Mouse (Mus musculus): ENCODE data around the gene Josd2. TPM values are rescaled to one million over a fixed set of nuclear protein-coding genes. Genes with fewer than 3 reads are reported as not detected.

The Josd2 gene
- 60.5 and 65.1 TPM in 2 replicates for polyA plus RNA-seq (2016; fragmentation: Nextera tagmentation; extraction: Ambion mirVana)

DNA sequence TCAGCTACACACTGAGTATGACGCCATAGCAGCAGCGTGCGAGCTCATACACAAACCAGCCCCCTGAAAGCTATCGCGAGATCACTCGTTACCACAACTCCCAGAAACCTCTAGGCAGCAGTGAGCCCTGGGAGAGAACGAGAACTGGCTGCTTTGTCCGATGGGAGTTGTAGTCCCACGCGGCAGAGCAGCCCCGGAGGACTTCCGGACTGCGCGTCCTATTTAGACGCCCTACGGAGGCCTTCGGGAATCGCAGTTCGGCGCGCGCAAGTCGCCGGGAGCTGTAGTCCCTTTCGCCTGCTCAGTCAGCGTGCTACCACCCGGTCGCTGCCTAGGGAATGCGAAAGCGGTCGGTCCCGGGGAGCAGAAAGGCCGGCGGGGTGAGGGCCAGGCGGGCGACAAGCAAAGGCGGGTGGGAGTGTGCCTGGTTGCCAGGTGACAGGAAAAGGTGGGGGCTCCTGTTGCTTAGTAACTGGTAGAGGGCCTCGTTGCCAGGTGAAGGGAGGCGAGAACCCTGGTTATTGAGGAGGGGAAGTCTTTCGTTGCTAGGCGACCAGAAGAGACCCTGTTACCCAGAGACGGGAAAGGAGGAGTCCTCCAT is at the start of gene Josd2:
TSS of gene Josd2 (plus strand) at position 170 of the 601 bp plus-strand sequence.
- WGBS, result under 1% methylated on average over 42 of the region's 42 CpGs
- H3K27me3 ChIP-seq, result no peaks in the 10 kb centered on the region
- ATAC-seq (ENCODE audit: low FRiP score), result peak; percentile 91
- peaks cover 55% of the 10 kb centered on the region for H3K4me1 ChIP-seq
- peak within 1 kb of the TSS; percentile 65 for H3K9ac ChIP-seq
- peak within 1 kb of the TSS; percentile 71 for H3K4me2 ChIP-seq (replicated peaks)
- peak within 1 kb of the TSS; percentile 91 for H3K27ac ChIP-seq
- H3K4me3 ChIP-seq, result peak within 1 kb of the TSS; percentile 50
- peaks cover 10% of the 10 kb centered on the region for H3K36me3 ChIP-seq
- no peaks in the 10 kb centered on the region for H3K9me3 ChIP-seq (replicated peaks)

DNA sequence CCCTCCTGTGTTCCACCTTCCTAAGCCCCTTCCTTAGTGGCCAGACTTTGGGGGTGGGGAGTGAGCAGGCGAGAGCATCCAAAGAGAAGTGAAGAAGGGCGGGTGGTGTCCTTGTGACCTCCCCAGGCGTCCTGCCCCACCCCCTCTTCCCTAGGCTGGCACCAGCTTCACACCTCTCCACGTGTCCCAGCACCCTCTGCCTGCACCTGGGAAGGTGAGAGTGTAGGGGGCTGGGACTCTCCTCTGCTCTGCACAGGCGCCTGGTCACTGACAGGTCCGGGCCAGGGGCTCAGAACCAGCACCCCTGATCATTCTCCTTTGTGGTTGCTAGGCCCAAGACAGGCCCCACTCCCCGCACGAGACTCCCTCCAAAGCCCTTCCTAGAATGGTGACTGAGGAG is 40.1 kb upstream of the Josd2 start:
- 14% methylated on average over 8 of the region's 8 CpGs for WGBS
- Histone ChIP-seq H3K27me3 (peaks cover 11% of the 10 kb centered on the region), H3K4me3 (peak overlapping the region; percentile 78), H3K4me1 (peaks cover 39% of the 10 kb centered on the region), H3K36me3 (no peaks in the 10 kb centered on the region), H3K4me2 (replicated peaks) (peak overlapping the region; percentile 86), H3K9ac (peak overlapping the region; percentile 91), H3K27ac (peak overlapping the region; percentile 100), H3K9me3 (replicated peaks) (no peaks in the 10 kb centered on the region)
- peak; percentile 4 for ATAC-seq (ENCODE audit: low FRiP score)

DNA sequence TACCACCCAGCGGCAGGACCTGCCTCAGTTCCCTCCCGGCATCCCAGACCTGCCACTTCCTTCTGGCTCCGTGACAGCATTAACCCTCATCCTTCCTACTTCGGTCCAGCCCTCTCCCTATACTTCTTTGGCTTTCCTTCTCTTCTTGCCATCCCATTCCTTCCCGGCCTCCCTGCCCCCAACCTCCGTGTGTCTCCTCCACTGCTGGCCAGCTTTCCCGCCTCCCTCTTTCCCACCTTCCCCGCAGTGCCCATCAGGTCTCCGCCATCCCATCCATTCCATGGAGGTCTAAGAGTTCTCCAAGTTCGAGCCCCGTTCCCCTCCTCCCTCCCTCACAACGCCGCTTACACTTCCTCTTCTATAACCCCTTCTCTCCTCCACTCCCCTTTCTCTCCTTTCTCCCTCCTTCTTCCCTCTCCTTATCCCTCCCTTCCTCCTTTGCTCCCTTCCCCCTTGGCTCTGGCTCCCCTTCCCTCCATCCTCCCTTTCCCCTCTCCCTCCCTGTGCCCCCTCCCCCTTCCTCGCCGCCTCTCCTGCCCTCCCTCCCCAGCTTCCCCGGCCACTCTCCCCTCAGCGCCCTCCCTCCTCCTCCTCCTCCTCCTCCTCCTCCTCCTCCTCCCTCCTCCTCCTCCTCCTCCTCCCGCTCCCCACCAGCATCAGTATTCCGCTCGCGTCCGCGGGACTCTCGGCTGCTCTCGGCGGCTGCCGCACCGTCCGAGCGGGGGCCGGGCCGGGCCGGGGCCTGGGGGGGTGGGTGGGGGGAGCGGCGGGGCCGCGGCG is 39.4 kb upstream of the Josd2 start:
- Histone ChIP-seq H3K4me1 (peaks cover 44% of the 10 kb centered on the region), H3K27me3 (peaks cover 11% of the 10 kb centered on the region), H3K9ac (peak overlapping the region; percentile 91), H3K4me3 (peak overlapping the region; percentile 78), H3K9me3 (replicated peaks) (no peaks in the 10 kb centered on the region), H3K27ac (peak overlapping the region; percentile 100), H3K36me3 (no peaks in the 10 kb centered on the region), H3K4me2 (replicated peaks) (peak overlapping the region; percentile 86)
- peak; percentile 44 for ATAC-seq (ENCODE audit: low FRiP score)
- WGBS, result 3% methylated on average over 16 of the region's 38 CpGs

DNA sequence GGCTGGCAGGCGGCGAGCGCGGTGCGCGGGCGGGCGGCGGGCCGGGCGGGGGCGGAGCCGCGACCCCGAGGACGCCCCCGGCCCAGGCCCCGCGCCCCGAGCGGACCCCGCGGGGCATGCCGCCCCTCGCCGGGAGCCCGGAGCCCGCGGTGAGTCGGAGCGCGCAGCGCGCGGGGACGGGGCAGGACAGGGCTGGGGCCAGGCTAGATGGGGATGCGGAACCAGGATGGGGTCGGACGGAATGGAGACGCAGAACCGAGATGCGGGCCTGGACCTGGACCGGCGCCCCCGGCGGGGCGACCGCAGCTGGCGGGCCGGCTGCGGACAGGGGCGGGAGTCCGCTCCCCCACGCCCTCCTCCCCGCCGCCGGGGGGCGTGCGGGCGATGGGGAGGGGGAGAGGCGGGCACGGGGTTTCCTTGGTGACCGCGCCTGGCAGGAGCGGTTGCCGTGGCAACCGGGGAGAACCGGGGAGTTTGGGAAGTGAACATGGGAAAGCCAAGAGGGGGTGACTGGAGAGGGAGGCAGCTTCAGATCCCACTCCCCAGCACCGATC is 38.7 kb upstream of the Josd2 start, which contains the start of gene Lrrc4b:
TSS of gene Lrrc4b (plus strand) at position 51 of the 554 bp plus-strand sequence.
- peak within 1 kb of the TSS; percentile 86 for H3K4me2 ChIP-seq (replicated peaks)
- H3K9me3 ChIP-seq (replicated peaks), result no peaks in the 10 kb centered on the region
- peak within 1 kb of the TSS; percentile 100 for H3K27ac ChIP-seq
- H3K4me1 ChIP-seq, result peaks cover 47% of the 10 kb centered on the region
- WGBS, result 1% methylated on average over 60 of the region's 69 CpGs
- ATAC-seq (ENCODE audit: low FRiP score), result peak; percentile 57
- H3K4me3 ChIP-seq, result peak within 1 kb of the TSS; percentile 78
- H3K36me3 ChIP-seq, result no peaks in the 10 kb centered on the region
- H3K9ac ChIP-seq, result peak within 1 kb of the TSS; percentile 91
- peaks cover 11% of the 10 kb centered on the region for H3K27me3 ChIP-seq

DNA sequence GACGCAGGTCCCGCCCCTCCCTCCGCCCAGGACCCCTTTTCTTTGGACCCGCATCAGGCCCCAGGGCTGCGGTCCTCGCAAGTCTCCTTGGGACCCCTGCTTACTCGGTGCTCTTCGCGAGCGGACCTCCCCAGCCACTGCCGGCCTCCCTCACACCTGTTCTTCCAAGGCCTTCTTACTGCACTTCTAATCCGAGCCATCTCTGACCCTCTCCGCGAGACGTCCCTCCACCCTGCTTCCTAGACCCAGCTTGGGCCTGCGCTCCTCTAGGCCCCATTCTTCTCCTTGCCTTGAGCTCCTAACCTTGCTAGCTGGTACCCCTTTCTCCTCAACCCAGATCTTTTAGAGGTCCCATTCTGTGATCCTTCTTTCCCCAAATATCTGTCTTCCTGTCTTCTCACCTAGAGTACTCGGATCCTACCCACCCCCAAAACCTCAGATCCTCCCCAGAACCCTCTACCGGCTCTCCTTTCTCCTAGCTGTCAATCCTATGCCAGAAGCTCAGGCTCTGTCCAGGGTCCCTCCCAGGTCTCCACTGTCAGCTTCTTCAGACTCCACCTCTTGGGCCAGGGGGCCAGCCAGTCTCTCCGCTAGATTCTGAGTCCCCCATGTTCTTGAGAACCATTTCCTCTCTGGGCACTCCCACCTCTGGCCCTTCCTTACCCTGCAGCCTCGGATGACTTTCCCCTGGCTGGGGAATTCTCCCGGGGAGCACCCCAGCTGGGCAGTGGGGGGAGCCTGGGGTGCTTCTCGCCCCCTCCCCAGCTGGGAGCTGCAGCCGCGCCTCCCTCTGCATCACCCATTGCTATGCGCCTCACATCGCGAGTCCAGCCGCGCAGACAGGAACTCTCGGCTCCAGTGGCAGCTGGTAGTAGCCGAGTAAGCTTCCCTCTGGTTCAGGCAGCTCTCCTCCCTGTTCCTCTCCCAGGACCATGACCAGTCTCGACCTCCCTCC is 38.0 kb upstream of the Josd2 start:
- ATAC-seq (ENCODE audit: low FRiP score), result peak; percentile 35
- Histone ChIP-seq H3K27ac (peak overlapping the region; percentile 100), H3K9ac (peak overlapping the region; percentile 91), H3K4me2 (replicated peaks) (peak overlapping the region; percentile 86), H3K4me3 (peak overlapping the region; percentile 78), H3K4me1 (peaks cover 47% of the 10 kb centered on the region), H3K36me3 (no peaks in the 10 kb centered on the region), H3K9me3 (replicated peaks) (no peaks in the 10 kb centered on the region), H3K27me3 (peaks cover 11% of the 10 kb centered on the region)
- under 1% methylated on average over 29 of the region's 32 CpGs for WGBS

DNA sequence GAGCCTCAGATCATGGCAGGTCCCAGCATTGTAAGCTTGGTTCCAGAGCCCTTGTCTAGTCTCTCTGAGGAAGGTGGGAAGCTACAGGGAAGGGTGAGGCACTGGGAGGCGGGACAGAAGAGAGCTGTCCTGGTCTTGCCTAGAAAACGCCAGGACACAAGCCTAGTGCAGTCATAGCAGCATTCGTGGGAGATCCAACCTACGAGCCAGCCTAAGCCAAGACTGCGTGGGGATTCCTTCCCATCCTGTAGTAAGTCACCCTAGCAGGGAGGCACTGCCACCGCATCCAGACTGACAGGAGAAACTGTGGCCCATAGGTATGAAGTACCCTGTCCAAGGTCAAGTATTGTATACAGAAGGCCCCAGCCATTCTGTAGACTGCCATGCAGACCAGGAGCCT is 35.2 kb upstream of the Josd2 start:
- Histone ChIP-seq H3K27me3 (peaks cover 5% of the 10 kb centered on the region; the same call in 1 of the 2 replicates), H3K36me3 (no peaks in the 10 kb centered on the region), H3K4me3 (no peak overlapping the region), H3K27ac (no peak overlapping the region; the same call in 1 of the 2 replicates), H3K9ac (no peak overlapping the region), H3K4me2 (replicated peaks) (no peak overlapping the region), H3K4me1 (peaks cover 44% of the 10 kb centered on the region), H3K9me3 (replicated peaks) (no peaks in the 10 kb centered on the region)
- no peak for ATAC-seq (ENCODE audit: low FRiP score)
- 77% methylated on average over 6 of the region's 6 CpGs for WGBS

DNA sequence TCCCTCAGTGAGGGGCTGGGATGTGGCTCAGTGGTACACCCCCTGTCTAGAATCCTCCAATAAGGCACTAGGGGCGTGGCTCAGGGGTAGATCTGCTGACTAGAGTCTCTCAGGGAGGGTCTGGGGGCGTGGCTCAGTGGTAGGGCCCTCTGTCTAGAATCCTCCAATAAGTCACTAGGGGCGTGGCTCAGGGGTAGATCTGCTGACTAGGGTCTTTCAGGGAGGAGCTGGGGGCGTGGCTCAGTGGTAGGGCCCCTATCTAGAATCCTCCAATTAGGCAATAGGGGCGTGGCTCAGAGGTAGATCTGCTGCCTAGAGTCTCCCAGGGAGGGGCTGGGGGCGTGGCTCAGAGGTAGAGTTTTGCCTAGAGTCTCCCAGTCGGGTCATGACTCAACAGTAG is 34.4 kb upstream of the Josd2 start:
- peak; percentile 26 for ATAC-seq (ENCODE audit: low FRiP score)
- Histone ChIP-seq H3K9ac (no peak overlapping the region), H3K36me3 (no peaks in the 10 kb centered on the region), H3K4me1 (peaks cover 42% of the 10 kb centered on the region), H3K9me3 (replicated peaks) (no peaks in the 10 kb centered on the region), H3K27me3 (no peaks in the 10 kb centered on the region; the same call in 1 of the 2 replicates), H3K4me2 (replicated peaks) (no peak overlapping the region), H3K27ac (no peak overlapping the region), H3K4me3 (no peak overlapping the region)
- WGBS, result 3% methylated on average over 7 of the region's 7 CpGs

DNA sequence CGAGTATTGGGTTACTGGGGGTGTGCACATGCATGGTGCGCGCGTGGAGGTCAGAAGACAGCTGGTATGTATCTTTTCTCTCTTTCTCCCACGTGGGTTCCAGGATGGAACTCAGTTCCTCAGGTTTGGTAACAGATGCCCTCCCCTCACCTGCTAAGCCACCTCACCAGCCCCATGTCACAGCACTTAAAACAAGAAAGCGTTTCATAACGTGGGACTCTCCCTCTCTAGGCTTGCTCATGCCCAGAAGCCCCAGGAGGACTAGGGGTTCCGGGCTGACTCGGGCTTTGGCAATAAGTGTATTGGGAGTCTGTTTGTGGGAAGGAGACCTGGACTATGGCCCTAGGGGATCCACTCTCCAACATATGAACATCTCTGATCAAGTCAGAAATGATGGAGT is 33.7 kb upstream of the Josd2 start:
- H3K4me1 ChIP-seq, result peaks cover 42% of the 10 kb centered on the region
- no peaks in the 10 kb centered on the region for H3K9me3 ChIP-seq (replicated peaks)
- no peak overlapping the region for H3K4me2 ChIP-seq (replicated peaks)
- no peak overlapping the region for H3K9ac ChIP-seq
- H3K27me3 ChIP-seq, result no peaks in the 10 kb centered on the region; the same call in 1 of the 2 replicates
- 79% methylated on average over 9 of the region's 9 CpGs for WGBS
- no peak overlapping the region for H3K27ac ChIP-seq
- no peak overlapping the region for H3K4me3 ChIP-seq
- H3K36me3 ChIP-seq, result no peaks in the 10 kb centered on the region
- ATAC-seq (ENCODE audit: low FRiP score), result no peak

DNA sequence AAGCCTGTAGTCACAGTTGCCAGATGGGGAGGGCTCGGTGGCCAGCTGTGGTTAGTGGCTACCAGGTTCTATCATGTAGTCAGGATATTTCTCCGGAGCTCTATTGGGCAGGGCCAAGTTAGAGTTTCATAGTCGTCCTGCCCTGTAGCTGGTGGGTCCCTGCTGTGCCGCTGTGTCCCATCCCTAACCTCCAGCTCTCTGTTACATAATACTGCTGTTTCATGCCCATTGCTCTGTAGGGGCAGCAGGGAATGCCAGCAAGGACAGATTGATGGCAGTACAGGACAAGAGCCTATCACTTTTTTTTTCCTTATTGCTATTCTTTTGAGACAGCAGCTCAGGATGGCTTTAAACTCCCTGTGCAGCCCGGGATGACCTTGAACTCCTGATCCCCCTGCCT is 32.0 kb upstream of the Josd2 start:
- Histone ChIP-seq H3K4me2 (replicated peaks) (no peak overlapping the region), H3K27me3 (peaks cover 6% of the 10 kb centered on the region; the same call in 1 of the 2 replicates), H3K9ac (no peak overlapping the region), H3K9me3 (replicated peaks) (no peaks in the 10 kb centered on the region), H3K27ac (no peak overlapping the region), H3K4me3 (no peak overlapping the region), H3K4me1 (peaks cover 34% of the 10 kb centered on the region), H3K36me3 (no peaks in the 10 kb centered on the region)
- 73% methylated on average over 5 of the region's 5 CpGs for WGBS
- ATAC-seq (ENCODE audit: low FRiP score), result no peak

DNA sequence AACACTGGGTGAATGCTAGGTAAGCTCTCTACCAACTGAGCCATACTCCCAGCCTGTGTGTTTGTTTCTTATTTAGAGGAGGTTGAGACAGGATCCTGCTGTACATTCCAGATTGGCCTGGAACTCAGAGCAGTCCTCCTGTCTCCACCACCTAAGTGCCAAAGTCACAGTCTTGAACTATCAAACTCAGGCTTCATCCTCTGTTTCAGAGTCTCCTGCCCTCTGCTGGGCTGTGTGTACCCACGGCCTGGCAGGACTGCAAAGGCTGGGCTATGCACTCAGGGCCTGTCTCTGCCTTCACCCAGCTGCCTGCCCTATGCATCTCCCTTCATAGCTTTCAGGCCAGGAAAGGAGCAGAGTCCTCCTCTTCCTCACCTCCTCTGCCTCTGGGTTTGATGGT is 31.5 kb upstream of the Josd2 start:
- ATAC-seq (ENCODE audit: low FRiP score), result no peak
- H3K4me2 ChIP-seq (replicated peaks), result no peak overlapping the region
- no peaks in the 10 kb centered on the region for H3K36me3 ChIP-seq
- no peak overlapping the region for H3K27ac ChIP-seq
- H3K4me1 ChIP-seq, result peaks cover 31% of the 10 kb centered on the region
- H3K27me3 ChIP-seq, result peaks cover 10% of the 10 kb centered on the region
- H3K4me3 ChIP-seq, result no peak overlapping the region
- no peak overlapping the region for H3K9ac ChIP-seq
- no peaks in the 10 kb centered on the region for H3K9me3 ChIP-seq (replicated peaks)
- WGBS, result 22% methylated on average over 1 of the region's 1 CpGs

DNA sequence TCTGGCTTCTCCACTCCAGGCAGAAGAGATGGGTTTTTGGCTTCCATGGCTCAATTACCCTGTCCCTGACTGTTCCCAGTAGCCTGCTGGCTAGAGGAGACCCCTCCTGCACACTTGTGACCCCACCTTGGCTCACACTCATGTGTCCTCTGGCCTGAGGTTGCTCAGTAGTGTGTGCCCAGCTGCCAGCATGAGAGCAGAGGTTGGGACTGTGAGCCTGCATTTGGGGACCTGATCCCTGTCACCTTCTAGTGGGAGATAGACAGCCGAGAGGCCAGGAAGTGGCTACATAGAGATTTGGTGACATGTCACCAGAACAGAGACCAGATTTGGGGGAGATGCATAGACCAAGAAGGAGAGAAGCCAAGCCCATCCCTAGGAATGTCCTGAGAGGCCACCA is 30.6 kb upstream of the Josd2 start:
- WGBS, result 94% methylated on average over 1 of the region's 1 CpGs
- H3K27me3 ChIP-seq, result peaks cover 17% of the 10 kb centered on the region
- no peak overlapping the region for H3K4me3 ChIP-seq
- H3K4me2 ChIP-seq (replicated peaks), result no peak overlapping the region
- no peak overlapping the region for H3K27ac ChIP-seq
- no peaks in the 10 kb centered on the region for H3K9me3 ChIP-seq (replicated peaks)
- no peak overlapping the region for H3K9ac ChIP-seq
- no peaks in the 10 kb centered on the region for H3K36me3 ChIP-seq
- no peak for ATAC-seq (ENCODE audit: low FRiP score)
- H3K4me1 ChIP-seq, result peaks cover 28% of the 10 kb centered on the region

All from hindbrain, embryonic 12.5 days (tissue).